Mouse (Mus musculus) gastrocnemius, postnatal 4 days (tissue): ENCODE results near the gene Scn8a. TPM values are rescaled to one million over a fixed set of nuclear protein-coding genes. Genes with fewer than 3 reads are reported as not detected.
"Not testable (repeated sequence)": the region's sequence is repeated elsewhere in the genome, so short reads cannot be mapped to it uniquely, and the experiment has no call there.

Source experiments
- DNase-seq, 2 experiments: peaks; one replicate each; pipeline ENCODE4 v3.0.0; 2021 to 2022; ENCODE audit warnings: low spot score in 2 of 2, mixed read lengths in 2 of 2
- long read RNA-seq, 2 experiments: library from polyadenylated mRNA; stranded (forward); transcript quantifications; one replicate each; pipeline ENCODE4 v2.0.0; 2021
- total RNA-seq, 2 experiments: library from RNA; stranded (reverse); gene quantifications; 2 replicates each; pipeline ENCODE4 v1.2.3; 2021

The Scn8a gene
- 1 to 10 TPM; 1.2 to 1.9 TPM for total RNA-seq
- long read RNA-seq, experiment 1, partial matches to known transcripts = 1 of 2 reads
- long read RNA-seq, experiment 1, other reads (novel, unspliced or antisense) = 1 of 2 reads
- long read RNA-seq, experiment 2, partial matches to known transcripts = 2 of 3 reads
- long read RNA-seq, experiment 2, other reads (novel, unspliced or antisense) = 1 of 3 reads

DNA sequence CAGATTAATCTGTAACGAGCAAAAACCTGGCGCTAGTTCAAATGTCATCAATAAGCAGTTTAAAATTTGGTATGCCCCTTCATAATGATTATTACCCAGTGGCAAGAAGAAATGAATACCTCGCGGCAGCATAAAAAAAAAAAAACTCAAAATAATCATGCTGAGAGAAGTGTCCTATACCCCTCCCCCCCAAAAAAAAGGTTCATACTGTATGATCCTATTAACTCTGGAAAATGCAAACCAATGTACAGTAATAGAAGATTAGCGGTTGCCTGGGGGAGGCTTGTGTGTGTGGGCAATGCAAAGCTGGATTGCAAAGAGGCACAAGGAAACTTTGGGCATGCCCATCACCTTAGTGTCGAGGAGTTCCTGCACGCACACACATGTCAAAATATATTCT is at the start of gene Scn8a:
Gene Scn8a (plus strand): TSS at position 301 of the 400 bp plus-strand sequence.
- no peak for DNase-seq

DNA sequence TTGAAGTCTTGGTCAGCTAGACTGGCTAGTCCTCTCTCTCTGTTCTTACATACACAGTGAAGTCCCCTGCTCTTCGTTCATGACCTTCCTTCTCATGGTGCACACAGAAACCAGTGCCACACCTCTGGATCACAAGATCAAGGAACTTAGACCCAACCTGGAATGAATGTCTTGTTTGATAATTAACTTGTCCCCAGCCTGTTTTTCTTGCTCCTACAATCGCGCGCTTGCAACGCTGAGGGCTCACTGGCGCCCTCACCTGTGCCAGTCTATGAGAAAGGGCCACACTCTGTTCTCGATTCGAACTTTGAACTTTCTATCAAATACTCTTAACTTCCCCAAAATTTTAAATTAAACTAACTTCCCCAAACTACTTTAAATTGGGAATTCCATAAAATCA is 47.8 kb upstream of the Scn8a start:
- DNase-seq = no peak

DNA sequence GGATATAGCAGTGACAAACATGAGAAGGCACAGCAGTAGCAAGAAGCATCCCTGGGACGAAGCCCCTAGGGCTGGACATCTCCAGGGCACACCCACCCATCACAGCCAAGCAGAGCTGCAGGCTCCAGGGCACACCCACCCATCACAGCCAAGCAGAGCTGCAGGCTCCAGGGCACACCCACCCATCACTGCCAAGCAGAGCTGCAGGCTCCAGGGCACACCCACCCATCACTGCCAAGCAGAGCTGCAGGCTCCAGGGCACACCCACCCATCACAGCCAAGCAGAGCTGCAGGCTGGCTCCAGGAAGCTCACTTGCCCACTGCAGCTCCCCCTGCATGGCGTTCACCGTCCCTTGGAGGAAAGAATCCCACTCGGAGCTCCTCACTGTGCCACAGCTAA is 47.3 kb upstream of the Scn8a start:
- DNase-seq = not testable (repeated sequence)

DNA sequence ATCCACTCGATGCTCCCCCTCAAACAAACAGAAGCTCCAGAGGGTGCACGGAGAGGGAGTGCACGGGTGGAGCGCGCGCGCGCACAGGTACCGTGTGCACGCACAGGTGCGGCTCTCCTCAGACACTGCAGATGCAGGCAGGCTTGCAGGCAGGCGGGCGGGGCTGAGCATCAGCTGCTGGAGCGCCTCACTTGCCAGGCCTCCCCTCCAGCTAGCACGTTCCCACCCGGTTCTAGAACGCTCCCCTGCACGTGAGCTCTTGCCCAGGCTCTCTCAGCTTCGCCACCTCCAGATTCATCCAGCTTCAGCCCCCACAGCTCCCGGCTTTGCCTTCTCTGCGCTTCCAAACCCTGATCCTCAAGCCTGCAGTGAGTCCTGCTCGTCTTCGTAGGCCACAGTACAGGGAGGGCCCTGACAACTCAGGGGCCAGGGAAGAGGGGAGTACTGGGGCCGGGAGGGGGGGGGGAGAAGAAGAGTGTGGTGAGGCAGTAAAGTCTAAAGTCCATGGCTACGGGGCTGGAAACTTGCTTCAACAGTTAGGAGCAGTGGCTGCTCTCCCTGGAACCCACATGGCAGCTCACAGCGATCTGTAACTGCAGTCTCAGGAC is 44.3 kb upstream of the Scn8a start:
- no peak for DNase-seq

DNA sequence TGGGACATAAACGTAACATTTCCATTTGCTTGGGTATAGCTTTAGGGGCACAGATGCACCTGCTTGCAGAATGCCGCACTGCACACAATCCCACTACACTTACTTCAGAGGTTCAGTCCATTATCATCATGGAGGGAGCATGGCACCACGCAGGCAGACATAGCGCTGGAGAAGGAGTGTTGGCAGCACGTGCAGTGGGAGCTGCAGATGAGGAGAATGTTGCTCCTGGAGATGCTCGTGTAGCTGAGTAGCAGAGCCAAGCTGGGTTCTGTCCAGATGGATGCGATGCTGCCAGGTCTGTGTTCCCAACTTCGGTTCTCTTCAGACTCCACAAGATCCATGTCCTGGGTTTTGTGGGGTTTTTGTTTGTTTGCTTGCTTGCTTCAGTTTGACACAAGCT is 43.6 kb upstream of the Scn8a start:
- DNase-seq = no peak

DNA sequence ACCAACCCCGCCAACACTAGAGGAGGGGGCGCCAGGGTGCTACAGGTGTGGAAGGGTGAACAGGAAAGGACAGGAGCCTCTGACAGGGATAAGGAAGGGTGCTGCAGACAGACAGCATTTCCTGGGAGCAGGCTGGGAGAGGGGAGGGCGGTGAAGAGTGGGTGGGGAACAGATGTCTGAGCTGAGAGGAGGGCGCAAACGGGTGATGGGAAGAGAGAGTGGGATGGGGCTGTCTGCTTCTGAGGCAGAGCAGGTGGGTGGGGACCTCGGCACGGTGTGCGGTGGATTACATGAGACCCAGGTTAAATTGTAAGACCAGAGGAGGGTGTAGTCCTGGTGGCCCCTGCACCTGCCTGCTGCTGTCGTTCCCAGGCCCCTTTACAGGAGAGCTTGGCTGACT is 39.9 kb upstream of the Scn8a start:
- DNase-seq = no peak

DNA sequence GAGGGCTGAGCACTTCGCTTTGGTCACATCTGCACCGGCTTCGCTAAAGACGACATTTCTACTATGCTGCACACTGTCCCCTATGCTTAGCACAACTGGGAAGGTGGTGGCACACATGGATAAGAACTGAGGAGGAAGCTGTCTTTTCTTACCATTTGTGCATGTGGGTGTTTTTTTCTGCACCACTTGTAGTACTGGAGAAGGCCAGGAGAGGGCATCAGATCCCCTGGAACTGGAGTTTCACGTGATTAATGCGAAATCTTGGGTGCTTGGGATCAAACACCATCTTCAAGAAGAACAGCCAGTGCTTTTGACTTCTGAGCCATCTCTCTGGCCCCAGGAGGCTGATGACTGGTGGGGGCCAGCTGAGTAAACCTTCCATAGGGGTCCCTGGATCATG is 39.0 kb upstream of the Scn8a start:
- peak in 1 of 2 experiments; percentile 7 for DNase-seq

DNA sequence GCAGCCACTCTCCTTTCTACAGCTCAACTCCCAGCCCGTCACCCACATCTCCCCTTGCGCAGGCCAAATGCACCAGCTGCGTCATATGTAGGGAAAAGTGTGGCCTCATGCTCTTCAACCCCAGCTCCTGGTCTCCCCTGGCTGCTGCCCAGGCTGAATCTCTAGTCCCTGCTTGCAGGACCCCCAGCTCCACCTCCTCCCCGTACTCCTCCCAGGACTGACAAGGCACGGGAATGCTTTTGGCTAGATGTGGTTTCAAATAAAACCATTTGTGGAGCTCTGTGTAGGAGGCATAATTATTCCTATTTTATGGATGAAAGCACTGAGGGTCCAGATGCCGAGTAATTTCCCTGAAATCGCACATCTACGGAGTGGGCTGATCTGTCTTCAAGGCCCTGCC is 37.5 kb upstream of the Scn8a start:
- DNase-seq = no peak

DNA sequence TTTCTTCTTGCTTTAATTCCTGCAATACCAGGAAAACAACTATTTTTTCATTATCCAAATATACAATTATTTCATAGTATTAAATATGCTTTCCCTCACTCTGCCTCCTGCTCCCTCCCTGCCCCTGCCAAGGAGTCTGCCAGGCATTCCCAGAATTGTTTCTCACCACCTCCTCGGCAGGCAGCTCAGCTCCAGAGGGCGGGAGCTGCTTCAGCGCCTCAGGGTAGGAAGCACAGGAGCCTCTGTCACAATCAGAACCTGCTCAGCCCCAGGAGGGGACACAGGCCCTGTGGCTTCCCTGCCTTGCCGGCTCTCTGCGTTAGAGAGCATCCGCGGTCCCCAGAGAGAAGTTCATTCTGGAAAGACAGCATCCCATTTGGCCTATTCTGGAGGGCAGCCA is 36.9 kb upstream of the Scn8a start:
- DNase-seq = peak in 1 of 2 experiments; percentile 5

DNA sequence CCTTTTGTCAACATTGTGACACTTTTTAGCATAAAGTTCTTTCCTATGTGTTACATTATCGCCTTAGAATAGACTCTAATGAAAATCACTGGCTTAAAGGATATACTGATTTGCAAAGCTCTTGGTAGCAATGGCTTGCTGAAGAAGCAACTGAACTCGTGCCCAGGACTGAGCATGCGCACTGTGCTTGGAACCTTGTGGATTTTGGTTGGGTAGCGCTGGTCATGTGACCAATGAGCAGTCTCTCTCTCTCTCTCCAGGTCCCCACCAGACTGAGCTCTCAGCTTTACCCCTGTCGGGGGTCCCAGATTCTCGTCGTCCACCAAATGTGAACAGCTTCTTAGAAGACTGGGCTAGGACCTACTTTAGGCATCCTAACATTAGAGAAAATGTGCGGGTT is 32.9 kb upstream of the Scn8a start:
- DNase-seq = no peak

DNA sequence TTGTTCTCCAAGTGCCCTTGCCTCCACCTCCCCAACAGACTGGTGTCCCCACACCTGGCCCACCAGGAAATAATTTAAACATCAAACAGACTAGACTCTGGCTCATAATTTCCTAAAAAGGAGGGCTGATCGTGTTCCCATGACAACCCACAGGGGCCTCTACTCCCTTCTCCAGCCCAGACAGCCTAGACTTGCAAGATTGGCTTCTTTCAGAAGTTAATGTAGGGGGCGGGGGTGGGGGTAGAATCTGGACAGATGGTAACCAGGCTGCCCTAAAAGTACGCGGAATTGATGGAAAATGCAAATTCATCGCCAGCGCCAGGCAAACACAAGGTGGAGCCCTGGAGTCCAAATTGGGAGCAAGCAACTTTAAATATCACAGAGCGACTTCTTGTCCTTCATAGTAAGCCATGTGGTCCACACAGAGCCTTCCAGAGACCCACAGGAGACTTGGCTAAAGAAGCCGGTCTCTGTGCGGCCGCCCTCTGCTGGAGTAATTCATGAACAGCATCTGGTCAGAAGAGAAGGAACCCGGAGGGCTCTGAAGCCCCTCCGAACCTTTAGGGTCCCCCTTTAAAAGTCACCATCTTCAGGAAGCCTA is 31.0 kb upstream of the Scn8a start:
- peak in 1 of 2 experiments; percentile 60 for DNase-seq

DNA sequence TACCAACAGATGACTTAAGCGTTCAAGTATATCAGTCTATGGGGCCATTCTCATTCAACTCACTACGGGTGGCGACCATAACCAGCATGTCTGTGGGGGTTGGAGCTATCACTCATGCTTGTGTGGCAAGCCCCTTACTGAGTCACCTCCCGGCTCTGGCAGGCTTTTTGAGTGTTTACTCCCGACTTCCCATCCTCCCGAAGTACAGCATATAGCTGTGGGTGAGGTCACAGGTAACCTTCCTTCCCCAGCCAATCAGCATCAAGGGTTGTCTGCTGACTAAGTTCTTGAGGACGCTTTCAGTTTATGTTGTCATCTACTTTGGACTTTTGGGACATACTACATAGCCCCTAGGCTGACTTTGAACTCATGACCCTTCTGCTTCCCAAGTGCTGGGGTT is 25.3 kb upstream of the Scn8a start:
- DNase-seq = no peak

DNA sequence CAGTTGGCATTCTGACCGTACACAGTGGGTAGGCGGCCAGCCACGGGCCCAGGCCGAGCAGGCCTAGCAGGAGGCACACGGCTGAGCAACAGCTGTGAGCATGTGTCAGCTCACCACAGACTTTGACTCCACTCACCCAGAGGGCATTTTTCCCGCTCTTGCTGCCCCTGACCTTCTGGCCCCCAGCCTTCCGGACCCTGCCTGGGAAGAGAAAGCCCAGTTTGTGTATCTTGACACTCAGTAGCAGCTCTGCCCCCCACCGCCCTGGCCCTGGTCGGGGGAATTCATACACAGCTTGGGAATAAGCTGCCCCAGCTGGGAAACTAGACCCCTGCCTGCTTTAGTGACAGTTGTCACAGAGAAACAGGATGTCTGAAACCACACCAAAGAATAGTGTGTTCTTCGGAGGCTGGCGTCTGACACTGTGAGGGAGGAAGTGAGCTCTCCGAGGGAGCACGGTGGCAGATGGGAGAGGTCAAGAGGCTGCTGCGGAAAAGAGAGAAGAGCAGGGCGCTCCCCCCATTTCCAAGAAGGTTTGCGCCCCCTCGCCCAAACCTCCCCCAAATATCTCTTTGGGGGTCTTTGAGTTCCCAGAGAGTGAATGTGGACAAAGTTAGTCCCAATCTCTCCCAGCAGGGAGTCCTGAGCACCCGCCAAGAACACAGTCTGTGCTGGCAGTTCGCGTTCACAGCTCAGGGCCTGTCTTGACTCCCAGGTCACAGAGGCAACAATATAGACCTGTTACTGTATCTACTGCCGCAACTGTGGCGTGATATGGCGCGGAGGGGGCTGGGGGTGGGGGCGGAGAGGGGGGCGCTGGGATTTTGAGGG is 24.4 kb upstream of the Scn8a start:
- DNase-seq = no peak

DNA sequence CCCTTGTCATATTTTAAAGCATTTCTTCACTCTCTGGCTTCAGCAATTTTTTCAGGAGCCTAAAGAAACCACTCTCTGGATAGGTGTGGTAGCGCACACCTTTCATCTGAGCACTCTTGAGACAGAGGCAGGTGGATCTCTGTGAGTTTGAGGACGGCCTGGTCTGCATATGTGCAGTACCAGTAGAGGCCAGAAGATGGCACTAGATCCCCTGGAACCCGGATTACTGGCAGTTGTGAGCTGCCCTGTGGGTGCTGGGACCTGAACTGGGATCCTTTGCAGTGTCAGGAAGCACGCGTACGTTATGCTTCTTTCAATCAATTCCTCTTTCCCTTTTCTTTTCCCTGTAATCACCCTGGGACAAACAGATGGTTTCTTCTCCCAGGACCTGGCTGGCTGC is 22.5 kb upstream of the Scn8a start:
- DNase-seq = no peak

DNA sequence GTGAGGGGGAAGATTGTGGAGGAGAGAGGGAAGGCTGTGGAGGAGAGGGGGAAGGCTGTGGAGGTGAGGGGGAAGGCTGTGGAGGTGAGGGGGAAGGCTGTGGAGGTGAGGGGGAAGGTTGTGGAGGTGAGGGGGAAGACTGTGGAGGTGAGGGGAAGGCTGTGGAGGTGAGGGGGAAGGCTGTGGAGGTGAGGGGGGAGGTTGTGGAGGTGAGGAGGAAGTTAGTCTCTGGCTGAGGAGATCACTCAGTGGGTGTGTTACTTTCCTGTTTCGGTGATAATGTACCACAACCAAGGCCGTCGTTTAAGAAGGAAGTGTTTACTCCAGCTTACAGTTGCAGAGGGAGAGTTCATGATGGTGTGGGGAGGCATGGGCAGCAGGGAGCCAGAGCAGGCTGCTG is 12.1 kb upstream of the Scn8a start:
- no peak for DNase-seq

DNA sequence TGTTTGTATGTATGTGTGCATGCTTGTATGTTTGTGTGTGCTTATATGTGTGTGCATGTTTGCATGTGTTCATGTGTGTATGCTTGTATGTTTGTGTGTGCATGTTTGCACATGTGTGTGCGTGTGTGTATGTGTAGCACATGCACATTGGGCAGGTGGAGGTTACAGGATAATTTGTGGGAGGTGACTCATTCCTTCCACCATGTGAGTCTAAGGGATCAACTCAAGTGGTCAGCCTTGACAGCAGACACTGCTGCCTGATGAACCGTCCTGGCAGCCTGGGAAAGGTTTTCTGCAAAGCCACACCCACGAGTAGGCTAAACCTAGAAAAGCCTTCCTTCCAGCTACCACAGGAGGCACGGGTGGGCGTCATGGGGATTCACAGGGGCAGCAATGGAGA is 8.8 kb upstream of the Scn8a start:
- no peak for DNase-seq

DNA sequence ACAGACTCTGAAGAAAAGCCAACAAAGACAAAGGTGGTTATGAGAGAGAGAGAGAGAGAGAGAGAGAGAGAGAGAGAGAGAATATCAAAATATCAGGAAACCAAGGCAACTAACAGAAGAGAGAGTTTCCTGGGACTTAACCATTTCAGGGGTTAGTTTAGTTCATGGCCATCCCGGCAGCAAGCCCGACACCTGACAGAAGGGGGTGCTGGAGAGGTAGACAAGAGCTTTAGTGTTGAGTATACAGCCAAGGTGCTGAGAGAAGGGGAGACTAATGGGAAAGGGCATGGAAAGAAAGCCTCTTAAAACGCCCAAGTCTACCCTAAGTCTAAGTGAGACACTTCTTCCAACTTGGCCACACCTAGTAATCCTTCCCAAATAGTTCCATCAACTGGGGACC is 4.1 kb upstream of the Scn8a start:
- no peak for DNase-seq

DNA sequence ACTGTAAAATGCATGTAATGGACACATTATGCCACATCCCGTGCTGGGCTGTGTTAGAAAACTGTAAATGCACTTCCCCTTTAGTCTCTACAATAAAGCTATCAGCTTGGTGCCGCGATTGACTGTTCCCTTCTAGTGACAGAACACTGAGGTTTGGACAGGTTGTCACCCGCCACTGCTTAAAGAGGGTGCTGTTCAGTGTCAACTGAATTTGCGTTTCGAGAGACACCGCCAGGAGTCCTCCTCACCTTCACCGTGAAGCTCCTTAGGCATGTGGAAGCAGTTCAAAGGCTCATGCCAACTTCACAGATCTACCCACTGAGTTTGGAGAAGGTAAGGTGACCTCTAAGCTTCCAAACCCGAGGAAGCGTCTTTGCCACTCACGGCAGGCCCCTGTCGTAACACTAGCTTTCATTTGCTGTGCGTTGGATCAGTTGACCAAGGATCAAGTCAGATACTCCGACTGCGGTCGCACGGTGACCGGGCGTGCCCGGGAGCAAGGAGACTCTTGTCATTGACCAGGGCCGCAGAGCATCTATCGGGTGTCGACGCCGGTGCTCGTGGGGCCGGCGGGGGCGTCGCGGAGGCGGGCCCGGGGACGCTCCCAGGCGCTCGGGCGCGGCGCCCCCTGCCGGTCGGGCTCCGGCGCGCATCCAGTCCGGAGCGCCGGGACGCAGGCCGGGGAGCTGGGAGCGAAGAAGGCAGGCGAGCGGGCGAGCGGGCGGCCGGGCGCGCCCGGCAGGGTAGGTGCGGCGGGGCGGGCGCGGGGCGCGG is 530 bp downstream of the Scn8a start:
- DNase-seq = peak; percentile 57 to 58

DNA sequence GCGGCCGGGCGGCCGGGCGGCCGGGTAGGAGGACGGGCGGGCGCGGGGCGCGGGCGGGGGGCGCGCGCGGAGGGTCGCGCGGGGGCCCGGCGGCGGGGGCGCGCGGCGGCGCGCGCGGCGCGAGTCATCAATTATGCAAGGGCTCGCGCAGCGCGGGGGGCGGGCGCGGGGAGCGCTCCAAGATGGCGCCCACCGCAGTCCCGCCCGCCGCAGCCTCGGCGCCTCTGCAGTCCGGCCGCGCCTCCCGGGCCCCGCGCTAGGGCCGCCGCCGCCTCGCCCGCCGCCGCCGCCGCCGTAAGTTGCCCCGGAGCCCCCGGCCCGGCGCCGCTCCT is 1.1 kb downstream of the Scn8a start:
- DNase-seq = peak in 1 of 2 experiments; percentile 31

DNA sequence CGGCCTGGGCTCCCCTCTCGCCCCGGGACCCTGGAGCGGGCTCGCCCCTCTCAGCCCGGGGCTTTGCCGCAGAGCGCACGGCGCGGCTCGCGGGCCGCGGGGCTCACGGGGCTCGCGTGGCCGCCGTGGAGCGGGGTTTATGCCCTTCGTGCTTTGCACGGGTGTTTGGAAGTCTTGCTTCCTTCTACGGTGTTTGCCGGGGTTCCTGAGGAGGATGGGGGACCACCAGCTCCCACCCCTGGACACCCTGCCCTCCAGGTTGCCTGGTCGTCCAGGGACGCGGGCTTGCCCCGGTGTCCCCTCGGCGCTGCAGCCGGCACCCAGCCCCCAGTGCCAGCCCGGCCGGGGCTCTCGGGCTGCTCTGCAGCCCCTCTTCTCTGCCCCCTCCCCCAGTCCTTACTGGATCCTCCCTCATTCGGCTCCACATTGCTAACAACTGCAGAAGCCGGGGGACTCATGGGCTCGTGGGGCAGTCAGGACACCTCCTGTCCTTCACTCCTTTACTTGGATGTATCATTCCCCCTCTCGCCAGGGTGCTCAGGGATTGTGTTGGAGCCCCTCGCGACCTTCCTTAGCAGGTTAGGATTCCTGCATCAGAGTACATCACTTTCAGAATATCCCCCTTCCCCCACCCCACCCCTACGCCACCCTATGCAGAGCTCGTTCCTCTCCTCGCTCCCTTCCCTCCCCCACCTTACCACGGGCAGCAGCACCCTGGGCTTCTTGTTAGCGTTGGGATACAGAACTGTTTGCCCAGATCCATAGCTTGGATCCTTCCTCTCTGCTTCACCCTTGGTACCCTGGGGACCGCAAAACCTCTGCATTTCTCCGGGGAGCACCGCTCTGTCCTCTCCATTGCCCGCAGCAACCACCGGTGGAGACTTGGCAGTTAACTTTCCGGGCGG is 1.7 kb downstream of the Scn8a start:
- no peak for DNase-seq
